Mouse (Mus musculus) ovary, adult 18-20 months (tissue): ENCODE results near the gene Pdlim1.

Experiments
- DNase-seq: peaks from one replicate; pipeline ENCODE4 v3.0.0; 2022; ENCODE audit warnings: low spot score, mixed read lengths

Pdlim1 gene

DNA sequence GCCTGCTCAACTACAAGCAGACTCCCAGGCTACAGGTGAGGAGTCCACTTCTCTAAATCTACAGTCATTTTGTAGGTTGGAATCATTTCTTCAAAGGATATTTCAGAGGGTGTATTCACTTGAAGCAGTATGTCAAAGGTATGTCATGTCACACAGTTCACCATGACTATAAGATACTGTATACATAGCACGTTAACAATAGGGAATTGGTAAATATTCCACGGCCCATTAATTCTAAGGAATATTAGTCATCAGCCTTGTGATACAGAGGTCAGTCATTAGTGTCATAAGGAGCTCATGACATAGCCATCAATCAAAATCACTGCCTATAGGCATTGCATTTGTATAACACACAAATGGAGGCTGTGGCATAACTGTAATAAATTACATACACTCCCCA lies 13.1 kb upstream of the Pdlim1 start:
- no peak for DNase-seq

DNA sequence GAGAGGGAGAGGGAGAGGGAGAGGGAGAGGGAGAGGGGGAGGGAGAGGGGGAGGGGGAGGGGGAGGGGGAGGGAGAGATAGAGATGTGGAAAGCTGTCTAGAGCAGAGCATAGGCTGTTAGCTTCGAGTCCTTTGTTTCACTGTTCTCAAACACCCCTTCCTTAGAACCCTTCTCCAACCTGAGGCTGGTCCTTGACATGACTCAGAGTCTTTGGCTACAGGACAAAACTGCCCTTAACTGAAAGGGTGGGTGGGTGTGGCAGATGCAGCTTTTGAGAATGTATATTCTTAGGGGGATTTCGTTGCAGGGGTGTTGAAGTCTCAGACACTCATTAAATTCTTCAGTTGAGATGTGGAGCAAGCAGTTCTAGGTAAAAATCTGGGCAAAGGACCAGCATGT lies 11.8 kb upstream of the Pdlim1 start:
- no peak for DNase-seq

DNA sequence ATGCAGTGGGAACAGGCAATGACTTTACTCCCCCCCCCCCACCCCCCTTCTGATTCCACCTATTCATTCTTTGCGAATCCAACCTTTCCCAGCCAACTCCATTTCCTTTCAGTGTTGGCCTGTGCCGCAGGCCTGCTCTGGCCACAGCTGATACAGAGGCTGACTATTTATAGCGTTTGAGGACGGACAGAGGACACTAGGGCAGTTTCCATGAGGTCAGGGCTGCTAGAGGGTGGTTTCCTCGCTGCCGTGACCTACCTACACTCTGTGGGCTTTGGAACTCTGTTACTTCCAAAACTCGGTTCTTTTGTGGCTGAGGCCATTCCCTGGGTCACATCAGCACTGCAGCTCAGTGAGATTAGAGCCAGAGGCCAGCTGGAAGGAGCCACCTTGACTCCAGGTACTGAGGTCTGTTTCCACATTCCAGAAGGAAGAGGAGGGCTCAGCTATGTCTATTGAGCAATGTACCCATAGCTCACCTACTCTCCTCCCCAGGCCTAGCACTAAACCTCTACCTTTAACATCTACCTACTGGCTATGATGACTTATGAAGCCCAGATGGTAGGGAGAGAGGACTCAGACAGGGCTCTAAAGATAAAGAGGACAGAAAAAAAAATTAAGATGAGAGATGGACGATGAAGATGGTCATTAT lies 6.9 kb upstream of the Pdlim1 start:
- no peak for DNase-seq

DNA sequence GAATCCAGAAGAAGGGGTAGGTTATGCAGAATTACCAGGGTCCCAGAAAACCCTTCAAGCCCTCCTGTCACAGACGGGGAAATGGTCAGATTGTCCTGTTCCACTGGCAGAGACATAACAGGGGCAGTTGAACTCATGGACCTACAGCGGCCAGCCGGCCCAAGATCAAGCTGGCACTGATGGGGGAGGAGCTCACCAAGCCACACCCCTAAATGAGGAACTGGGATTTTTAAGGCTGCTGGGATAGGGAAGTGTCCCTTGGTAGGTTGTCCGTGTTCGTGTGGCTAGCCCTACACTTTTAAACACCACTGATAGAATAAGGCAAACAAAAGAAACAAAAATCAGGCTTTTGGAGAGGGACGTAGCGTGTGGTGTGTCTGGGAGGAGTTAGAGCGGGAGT lies 5.9 kb upstream of the Pdlim1 start:
- DNase-seq, result no peak

DNA sequence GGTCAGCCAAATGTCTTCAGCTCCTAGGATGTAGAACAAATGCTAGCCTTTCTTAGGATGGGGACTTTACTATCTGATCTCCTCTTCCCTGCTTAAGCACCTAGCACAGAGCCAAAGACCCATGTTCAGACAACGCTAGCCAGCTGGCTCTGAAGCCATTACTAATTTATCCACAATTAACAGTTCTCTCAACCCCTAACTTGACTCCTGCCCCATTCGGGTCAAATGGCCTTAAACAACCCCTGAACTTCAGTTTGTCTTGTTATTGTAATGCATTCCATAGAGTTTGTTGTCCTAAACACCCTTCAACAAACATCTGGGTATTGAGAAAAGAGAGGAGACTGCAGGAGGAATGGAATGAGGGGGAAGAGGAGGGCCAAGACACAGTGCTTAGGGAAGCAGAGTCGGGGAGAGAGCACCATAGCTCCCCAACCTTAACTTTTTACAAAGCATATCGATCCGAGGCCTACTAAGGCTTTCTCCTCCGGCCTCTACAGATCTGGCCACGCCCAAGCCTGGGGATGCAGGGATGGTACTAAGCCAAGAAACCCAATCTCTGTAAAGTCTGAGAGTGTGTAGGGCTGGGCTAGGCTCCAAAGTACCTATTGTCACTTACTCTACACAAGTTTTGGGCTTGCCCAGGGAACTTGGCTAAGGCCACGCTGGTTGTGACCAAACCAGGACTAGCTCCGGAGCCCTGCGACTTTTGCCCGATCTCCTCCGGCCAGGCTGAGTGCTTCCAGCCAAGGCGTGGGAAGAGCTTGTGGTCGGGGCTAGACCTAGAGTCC lies 4.0 kb upstream of the Pdlim1 start:
- DNase-seq, result no peak

DNA sequence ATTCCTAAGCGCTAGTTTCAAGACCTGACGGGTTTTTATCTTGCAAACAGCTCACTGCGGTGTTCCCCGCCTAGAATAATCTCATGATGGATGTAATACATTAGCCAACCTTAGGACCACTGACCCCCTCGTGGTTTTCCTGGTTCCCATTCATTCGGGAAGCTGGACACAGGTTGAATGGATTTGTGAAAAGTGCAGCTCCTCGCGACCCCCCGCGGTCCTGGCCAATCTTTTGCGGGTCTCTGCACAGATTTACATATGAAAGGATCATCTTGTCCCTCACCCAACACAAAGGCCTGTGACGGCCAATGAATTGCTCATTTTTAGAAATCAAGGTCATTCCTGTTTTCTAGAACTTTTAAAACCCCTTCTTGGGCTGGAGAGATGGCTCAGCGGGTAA lies 1.0 kb upstream of the Pdlim1 start:
- DNase-seq, result no peak

DNA sequence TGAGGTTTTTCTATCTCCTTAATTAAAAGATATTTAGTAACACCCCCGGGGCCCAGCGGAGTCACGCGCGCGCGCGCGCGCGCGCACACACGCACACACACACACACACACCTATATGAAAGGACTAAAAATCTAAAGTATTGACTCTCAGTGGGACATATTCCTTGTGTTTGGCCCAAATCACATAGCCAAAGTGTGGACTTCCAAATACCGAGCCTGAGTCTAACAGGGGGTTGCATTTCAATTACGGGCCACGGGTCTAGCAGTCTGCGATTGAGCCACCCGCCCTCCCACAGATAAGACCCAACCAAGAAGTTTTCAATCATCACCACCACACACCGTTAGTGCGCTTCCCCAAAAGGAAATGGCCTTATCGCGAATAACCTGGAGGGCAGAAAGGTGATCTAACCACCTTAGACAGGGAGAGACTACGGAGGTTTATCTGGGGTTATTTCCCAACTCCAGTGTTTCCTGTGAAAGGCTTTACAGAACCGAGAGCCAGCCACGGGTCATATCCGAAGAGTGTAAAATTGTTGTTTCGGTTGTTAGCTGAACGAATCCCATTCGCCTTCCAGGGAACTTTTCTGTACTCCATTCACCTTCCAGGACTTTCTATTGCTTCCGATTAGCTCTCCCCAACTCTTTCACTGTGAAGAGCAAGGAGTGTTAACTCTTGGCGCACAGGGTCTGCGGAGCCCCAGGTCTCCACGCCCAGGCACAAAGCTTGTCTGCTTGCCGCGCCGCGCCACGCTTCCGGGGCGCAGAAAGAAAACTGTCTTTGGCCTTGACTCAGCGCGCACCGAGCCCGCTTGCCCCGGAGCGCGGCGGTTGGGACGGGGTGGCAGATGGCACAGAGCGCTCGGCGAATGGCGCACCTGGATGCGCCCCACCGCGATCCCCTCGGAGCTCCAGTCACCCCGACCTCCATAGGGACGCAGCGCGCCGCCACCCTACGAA lies 1.0 kb downstream of the Pdlim1 start:
- peak; percentile 30 for DNase-seq

DNA sequence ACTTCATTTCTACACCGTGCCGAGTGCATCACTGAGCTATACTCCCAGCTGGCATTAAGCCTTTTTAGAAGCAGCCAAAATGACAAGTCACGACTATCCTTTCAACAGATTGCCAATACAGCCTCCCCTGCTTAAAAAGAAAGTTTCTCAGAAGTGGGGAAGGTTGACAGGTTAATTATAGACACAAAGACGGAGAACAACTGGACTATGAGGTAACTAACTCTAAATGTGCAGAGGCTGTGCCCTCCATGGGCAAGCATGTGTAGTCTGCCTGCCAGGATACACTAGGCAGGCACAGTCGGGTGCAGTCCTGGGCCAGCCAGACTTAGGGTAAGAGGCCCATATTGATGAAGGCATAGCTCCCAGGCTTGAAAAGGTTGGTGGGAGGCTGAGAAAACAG lies 2.1 kb downstream of the Pdlim1 start:
- DNase-seq, result no peak

DNA sequence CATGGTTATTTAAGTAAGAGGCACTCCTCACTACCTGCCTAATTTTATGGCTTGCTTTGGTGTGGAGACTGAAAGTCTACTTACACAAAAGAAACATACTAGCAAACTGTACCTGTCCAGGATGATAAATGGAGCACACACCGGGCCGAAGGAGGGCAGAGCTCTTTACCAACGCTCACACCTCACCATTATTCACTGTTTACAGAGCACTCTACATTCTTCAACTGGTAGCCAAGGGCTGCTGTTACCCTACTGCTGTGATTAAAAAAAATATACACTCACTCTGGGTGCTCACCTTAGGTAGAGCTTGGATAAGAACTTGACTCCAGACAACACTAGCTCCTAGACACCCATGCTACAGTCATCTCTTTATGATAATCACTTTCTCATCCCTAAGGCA lies 3.1 kb downstream of the Pdlim1 start:
- DNase-seq, result no peak

DNA sequence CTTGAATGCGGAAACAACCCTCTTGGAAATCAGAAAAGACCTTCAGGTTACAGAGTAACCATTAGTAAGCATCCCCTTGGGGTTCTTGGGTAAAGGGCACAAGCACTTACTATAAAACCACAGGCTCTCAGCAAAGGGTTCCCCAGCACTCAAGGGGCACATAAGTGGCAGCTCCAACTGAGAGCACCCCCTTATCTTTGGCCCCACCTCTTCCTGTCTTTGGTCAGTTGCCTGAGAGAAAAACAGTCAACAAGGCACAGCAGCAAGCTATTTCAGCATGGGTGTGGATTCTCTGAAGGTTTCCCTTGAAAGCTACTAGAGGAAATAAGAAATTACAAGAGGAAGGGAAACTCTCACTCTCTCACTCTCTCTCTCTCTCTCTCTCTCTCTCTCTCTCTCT lies 4.3 kb downstream of the Pdlim1 start:
- DNase-seq, result no peak

DNA sequence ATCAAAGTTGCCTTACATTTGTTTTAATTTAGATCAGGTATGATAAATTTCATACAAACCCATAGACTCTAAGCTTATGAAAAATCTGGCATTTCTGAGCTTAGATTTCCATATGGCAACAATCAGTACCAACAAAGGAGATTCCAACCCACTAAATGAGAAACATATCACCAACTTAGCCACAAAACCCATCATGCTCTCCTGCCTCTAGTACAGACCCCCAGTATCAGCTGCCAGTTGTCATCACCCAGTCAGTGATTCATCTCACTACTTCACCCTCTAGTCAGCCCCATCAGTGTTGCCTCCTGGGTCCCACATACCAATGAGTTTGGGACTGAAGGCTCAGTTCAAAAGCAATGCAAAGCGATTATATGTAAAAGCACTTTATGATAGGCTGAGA lies 12.2 kb downstream of the Pdlim1 start:
- DNase-seq, result no peak

DNA sequence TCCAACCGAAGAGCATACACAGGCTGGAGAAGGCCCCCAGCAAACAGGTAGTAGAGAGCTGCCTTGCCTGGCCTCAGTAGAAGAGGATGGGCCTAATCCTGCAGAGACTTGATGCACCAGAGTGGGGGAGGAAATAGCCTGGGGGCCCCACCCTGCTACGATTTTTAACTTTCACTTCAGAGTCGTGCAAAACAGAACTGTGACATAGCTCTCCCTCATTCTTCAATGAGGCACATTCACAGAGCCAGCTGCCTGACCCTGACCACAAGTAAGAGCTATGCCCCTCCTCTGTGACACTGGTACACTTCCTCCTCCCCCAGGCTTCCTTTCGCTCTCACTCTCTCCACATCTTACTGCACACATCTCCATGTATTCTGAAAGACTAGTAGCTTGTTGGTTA lies 14.2 kb downstream of the Pdlim1 start:
- no peak for DNase-seq

DNA sequence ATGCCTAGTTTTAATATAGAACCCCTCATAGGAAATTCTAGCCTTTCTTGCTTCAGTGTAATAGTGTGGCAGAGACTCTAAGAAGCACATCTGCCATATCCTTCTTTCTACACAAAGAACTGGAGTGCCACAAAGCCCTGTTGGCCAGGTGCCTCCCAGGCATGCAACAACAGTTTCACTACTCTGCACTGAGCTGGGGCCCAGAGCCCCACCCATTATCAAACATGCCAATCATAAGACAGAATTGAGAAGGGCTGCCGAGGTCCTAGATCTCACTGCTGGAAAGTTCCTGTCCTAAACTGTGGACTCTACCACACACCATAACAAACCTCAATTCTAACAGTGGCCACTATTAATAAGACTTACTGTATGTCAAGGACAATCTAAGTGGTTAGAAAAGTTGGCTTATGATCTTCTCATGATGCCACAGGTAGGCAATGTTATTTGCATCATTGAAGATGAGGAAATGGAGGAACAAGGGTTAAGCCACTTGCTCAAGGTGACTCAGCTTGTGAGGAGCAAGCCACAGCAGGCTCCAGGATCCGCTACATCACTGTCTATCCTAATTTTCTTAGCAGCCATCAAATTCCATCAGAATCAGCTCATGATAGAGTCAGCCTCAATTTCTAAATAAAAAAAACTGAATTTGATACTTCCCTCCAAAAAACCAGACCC lies 15.1 kb downstream of the Pdlim1 start:
- DNase-seq, result no peak

DNA sequence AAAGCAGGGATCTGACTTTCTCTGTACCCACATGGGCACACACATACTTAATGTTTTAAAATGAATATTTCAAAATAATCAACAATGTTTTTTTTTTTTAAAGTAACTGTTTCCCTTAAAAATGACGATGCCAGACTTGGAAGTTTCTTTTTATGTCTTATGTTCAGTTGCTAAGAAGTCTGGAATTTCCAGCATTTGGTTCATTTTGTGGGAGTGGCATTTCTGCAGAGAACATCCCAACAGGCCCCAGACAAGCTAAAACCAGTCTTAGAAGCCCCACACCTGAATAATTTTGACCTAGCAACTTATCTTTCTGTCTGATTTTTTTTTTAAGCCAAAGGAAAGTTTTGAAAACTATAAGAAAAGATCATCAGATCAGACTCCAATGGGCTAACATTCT lies 16.1 kb downstream of the Pdlim1 start:
- DNase-seq, result no peak

DNA sequence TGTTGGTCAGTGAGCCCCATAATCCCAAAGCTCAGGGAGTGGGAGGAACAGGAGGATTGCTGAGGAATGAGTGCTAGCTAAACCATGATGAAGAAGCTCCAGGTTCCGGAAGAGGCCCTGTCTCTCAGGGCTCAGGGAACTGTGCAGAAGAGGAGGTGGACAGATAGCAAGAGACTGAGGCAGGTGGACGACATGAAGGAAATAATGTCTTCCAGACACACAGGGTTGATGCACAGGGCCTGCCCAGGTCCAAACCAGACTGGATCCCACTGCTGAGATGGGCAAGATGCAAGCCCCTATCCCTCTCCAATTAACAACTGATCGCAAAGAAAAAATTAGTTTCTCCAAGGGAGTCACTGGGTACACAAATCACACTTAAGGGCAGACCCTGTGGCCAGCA lies 16.9 kb downstream of the Pdlim1 start:
- no peak for DNase-seq

DNA sequence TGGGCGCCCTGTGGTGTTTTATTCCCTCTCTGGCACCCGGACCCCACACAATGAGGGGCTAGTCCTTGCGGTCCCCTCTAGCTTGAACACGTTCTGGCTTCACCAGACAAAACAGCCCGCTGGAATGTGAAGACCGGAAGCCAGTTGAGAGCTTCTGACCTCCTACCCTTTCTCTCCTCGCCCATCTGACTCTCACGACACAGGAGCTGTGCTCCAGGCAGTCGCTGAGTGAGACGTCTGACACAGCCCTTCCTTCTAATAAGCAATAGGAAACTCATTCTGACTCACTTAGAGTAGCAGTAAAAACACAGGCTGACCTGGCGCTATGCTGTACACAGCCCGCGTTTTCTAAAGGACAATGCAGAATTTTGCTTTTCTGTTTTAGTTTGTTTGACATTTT lies 17.9 kb downstream of the Pdlim1 start:
- DNase-seq, result no peak

DNA sequence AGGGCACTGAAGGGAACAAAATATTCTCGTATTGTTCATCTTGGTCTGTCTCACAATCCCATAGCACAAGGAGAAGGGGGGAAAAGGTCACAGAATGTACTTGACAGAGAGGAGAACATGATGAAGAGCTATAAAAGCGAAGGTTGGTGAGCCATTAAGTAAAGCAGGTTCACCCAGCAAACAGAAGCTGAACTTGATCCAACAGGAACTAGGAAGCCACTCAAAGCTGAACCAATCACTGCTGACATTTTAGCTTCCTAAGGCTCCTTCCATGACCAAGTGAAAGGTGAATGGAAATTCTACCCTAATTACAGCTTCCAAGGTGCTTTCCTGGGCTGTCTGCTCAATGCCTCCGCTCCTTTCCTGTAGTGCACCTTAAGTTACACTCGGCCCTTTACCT lies 20.5 kb downstream of the Pdlim1 start:
- no peak for DNase-seq

DNA sequence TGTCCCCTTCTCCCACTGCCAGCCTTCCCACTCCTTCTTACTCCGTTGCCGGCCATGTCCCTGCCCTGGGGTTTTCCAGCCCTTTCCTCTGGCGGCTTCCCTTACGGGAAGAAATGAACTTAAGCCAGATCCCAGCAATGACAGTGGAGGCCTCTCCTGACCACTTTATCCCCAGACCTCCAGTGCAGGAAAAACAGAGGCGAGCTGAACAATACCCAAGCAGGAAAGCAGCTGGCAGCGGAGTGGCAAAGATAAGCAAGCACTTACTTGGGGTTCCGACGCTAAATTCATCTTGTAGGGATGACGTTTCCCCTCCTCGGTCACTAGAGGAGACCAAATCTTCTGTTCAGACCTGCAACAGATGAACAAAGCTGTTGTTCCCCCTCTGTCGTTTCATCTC lies 22.3 kb downstream of the Pdlim1 start:
- no peak for DNase-seq

DNA sequence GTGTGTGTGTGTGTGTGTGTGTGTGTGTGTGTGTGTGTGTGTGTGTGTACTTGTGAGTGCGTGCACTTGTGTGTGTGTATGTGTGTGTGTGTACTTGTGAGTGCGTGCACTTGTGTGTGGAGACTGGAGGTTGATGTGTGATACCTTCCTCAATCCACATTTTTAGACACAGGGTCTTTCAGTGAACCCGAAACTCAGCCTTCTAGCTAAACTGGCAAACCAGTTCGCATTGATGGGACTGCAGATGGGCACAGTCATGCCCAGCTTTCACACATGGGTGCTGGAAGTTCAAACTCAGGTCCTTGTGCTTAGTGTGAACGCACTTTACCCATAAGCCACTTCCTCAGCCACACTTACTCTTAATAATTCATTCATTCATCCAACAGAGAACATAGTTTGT lies 23.2 kb downstream of the Pdlim1 start:
- no peak for DNase-seq

DNA sequence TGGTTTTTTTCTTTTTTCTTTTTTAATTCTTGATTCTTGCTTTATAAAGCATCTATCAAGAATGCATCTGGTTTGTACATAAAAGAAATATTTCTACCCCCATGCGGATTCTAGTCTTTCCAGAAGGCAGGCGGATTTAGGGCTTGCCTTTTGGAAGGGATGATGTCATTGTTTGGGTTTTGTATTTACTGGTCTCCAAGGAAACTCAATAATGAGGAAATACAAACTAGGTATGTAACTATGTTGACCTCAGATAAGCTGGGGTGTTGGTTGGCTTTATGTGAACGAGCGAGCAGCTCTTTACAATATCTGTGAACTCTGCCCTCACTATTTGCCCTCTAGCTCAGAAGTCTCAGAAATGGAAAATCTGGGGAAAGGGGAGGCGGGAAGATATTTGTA lies 24.4 kb downstream of the Pdlim1 start:
- no peak for DNase-seq

DNA sequence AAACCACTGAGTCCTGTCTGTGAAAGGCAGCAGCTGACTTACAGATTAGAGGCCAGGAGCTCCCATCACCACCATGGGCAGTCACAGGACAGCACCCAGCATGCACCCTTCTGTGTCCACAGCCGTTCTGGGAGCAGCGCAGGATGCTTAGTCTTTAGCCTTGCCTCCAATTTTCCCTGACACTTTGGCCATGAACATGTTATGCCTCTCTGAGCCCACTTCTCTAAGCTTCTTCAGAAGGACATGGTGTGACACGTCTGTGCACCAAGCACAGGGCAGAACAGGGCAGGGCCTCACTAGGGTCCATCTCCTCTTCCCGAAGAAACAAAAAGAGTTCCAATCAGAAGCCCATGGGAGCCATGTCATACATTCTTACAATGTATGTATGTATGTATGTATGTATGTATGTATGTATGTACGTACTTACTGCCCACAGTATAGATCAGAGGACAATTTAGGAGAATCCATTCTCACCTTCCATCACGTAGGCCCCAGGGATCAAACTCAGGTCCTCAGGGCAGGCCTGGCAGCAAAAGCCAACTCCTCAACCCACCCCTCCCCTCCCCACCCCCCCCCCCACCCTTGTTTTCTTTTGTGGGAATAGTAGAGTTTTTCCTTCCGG lies 24.9 kb downstream of the Pdlim1 start:
- DNase-seq, result no peak
